Mouse (Mus musculus) liver, embryonic 14.5 days (tissue): ENCODE data around the gene Zfp644.

Source experiments
- CTCF ChIP-seq: IDR thresholded peaks from 2 replicates; pipeline ENCODE4 v1.5.1; 2016; ENCODE audit warnings: antibody characterized with exemption, low read depth, control low read depth
- EP300 ChIP-seq: IDR thresholded peaks from 2 replicates; pipeline ENCODE4 v1.6.1; 2016; ENCODE audit warnings: antibody characterized with exemption, low read depth

DNA sequence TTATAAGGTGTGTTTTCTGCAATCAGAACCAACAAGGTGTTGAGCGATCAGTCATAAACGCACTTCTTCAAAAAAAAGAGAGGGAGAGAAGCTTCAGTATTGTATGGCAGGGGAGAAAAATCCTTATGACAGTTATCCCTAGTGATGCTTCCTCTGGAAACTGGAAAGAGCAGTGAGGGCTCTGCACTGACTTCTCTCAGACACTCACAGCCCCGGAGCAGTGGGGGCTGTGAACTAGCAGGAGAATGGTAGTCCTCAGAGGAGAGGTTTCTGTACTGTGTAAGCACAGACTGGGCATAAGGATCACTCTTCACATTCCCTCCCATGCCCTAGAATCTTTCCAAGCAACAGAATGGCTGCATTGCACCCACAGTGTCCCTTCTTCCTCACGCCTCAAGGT, 122.0 kb downstream of the Zfp644 start:
- TF ChIP-seq EP300 (no peak), CTCF (no peak)
